Mouse (Mus musculus) ES-Bruce4 (cell line): ENCODE measurements at regions not wholly inside any gene's neighbourhood (a gene's known extent, or its start where the extent isn't known, plus 50 kb on each side); places are given as distances from the start of the nearest gene placed in this dataset.

ENCODE experiments used
- EP300 ChIP-seq: IDR thresholded peaks from 2 replicates; pipeline ENCODE4 v1.6.1; 2011; ENCODE audit warnings: low read depth, low read length; ENCODE audit not compliant: insufficient read depth
- POLR2A ChIP-seq: IDR thresholded peaks from one replicate; pipeline ENCODE4 v1.8.1; 2011; ENCODE audit warnings: low read length; ENCODE audit not compliant: insufficient read depth

- TF ChIP-seq POLR2A = no peak
- no peak for TF ChIP-seq EP300
Measured at GRCm38 (mm10) chr16:95861231-95861690, 129.5 kb downstream of the Psmg1 start.
